Mouse (Mus musculus) embryonic facial prominence, embryonic 15.5 days (tissue): ENCODE measurements around the gene Plppr3. TPM values are rescaled to one million over a fixed set of nuclear protein-coding genes. Genes with fewer than 3 reads are reported as not detected.
A peak's percentile ranks its signal among the peaks of the same experiment; 100 is the strongest.

Source experiments
- ATAC-seq: fragments of 200-750 bp; cut with Nextera tagmentation; 2 replicates; pipeline ENCODE4 v1.8.0; 2017; ENCODE audit warnings: low read depth, moderate TSS enrichment; ENCODE audit not compliant: insufficient number of reproducible peaks, low FRiP score, low TSS enrichment
- H3K27ac ChIP-seq: fragments of 300-500 bp; sonication (generic); replicated peaks from 2 replicates; pipeline ENCODE4 v1.5.1; 2015; ENCODE audit warnings: mild to moderate bottlenecking, inconsistent platforms
- H3K27me3 ChIP-seq: fragments of 300-500 bp; sonication (generic); 2 replicates; pipeline ENCODE4 v1.6.1; 2015; ENCODE audit warnings: inconsistent platforms
- H3K36me3 ChIP-seq: fragments of 300-500 bp; sonication (generic); 2 replicates; pipeline ENCODE4 v1.6.1; 2015; ENCODE audit warnings: mild to moderate bottlenecking, inconsistent platforms
- H3K4me1 ChIP-seq: fragments of 300-500 bp; sonication (generic); 2 replicates; pipeline ENCODE4 v1.6.1; 2015; ENCODE audit warnings: inconsistent platforms
- H3K4me2 ChIP-seq: fragments of 300-500 bp; sonication (generic); replicated peaks from 2 replicates; pipeline ENCODE4 v1.6.1; 2015; ENCODE audit warnings: mild to moderate bottlenecking, inconsistent platforms
- H3K4me3 ChIP-seq: fragments of 300-500 bp; sonication (generic); replicated peaks from 2 replicates; pipeline ENCODE4 v1.5.1; 2015; ENCODE audit warnings: mild to moderate bottlenecking, inconsistent platforms
- H3K9ac ChIP-seq: fragments of 300-500 bp; sonication (generic); 2 replicates; pipeline ENCODE4 v1.6.1; 2015; ENCODE audit warnings: inconsistent platforms
- H3K9me3 ChIP-seq: fragments of 300-500 bp; sonication (generic); replicated peaks from 2 replicates; pipeline ENCODE4 v1.6.1; 2016; ENCODE audit warnings: inconsistent platforms
- WGBS: fragments of 180-500 bp; shearing (Covaris S2); methylation state at CpG from one replicate; pipeline ENCODE4 v1.1.7; 2015; 5-methylcytosine and 5-hydroxymethylcytosine counted together
- polyA plus RNA-seq: library from polyadenylated mRNA; unstranded; fragments of >200 nt; fragmentation: Nextera tagmentation; extraction: Ambion mirVana; gene quantifications from 2 replicates; pipeline ENCODE4 v1.2.1, GENCODE M21; 2015

Plppr3 gene
- polyA plus RNA-seq, 1 experiment from 2014 or later, result 68.2 TPM

DNA sequence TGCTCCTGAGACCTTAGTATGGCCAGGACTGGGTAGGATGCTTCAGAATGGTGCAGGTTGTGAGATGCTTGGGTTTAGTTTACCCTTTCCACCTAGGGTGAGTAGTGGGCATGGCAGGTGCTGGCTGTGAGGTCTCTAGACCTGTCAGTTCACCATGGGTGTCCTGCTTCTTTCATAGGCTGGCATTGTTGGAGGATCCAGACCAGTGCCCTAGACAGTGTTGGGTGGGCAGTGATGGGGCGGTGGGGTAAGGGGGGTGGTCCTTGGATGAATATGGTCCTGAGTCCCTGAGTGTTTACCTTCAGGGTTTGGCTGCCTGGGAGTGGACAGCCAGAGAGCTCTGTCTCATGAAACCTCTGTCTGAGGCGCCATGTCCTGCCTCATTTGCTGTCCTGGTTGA lies 16.5 kb downstream of the Plppr3 start:
- H3K4me3 ChIP-seq, result peak overlapping the region; percentile 97
- peaks cover 71% of the 10 kb centered on the region for H3K4me1 ChIP-seq
- H3K27me3 ChIP-seq, result no peaks in the 10 kb centered on the region
- no peak for ATAC-seq
- 63% methylated on average over 2 of the region's 2 CpGs for WGBS
- H3K27ac ChIP-seq, result peak overlapping the region; percentile 69
- H3K9me3 ChIP-seq, result no peaks in the 10 kb centered on the region
- 0 out of 2 replicates have a peak overlapping the region, but pooled peaks have one; percentile 100 for H3K9ac ChIP-seq
- peak overlapping the region; percentile 91 for H3K4me2 ChIP-seq
- H3K36me3 ChIP-seq, result peaks cover 57% of the 10 kb centered on the region

DNA sequence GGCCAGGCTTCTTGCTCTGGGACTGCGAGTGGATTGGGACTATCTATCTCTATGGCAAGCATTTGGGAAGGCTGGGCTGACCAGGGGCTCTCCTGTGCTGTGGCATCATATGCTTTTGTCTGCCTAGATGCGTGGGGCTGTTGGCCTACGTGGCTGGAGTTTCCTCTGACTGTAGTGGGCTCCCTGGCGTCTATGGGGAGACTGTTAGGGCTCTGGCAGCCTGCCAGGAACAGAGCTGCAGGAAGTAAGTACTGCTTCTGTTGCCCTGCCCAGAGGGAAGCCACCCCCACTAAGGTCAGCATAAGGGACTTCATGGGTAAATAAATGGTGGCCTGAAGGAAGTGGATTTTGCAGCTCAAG lies 17.0 kb downstream of the Plppr3 start:
- Histone ChIP-seq H3K4me3 (peak overlapping the region; percentile 97), H3K4me1 (peaks cover 74% of the 10 kb centered on the region), H3K4me2 (peak overlapping the region; percentile 91), H3K36me3 (peaks cover 53% of the 10 kb centered on the region), H3K9me3 (no peaks in the 10 kb centered on the region), H3K9ac (peak overlapping the region; percentile 100; the same call in 1 of the 2 replicates), H3K27me3 (no peaks in the 10 kb centered on the region), H3K27ac (peak overlapping the region; percentile 69)
- 12% methylated on average over 4 of the region's 4 CpGs for WGBS
- ATAC-seq, result no peak

DNA sequence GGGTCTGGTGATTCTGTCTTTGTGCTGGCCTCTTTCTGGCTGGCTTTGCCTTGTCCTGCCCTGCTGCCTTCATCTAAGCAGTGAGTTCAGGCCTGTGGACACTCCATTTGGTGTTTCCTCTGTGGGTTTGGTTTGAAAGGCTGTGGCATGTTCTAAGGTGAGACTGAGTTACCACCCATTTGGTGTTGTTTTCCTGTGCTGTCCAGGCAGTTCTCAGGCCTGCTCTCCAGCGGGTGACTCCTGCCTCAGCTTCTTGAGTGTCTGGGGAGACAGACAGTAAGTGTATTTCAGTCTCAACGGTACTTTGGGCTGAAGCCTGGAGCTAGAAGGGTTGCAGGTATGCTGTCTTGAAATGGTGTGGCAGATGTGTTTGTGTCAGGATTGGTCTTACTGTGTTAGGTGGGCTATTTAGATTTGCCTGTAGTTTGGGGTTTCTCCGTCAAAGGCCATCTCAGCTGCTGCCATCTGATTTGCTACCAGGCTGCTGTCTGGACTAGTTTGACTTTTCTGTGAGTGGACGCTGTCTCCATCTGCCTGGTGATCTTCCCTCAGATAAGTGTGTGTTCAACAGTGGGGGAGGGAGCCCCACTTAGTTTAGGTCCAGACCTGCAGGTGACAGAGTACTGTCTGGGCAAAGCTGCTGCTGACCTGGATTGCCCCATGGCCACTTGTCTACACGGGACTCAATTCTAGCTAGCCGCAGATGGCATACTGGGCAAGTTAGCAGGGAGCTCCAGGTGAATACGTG lies 17.6 kb downstream of the Plppr3 start:
- no peaks in the 10 kb centered on the region for H3K9me3 ChIP-seq
- no peak for ATAC-seq
- H3K4me1 ChIP-seq, result peaks cover 74% of the 10 kb centered on the region
- H3K4me2 ChIP-seq, result peak overlapping the region; percentile 91
- peak overlapping the region; percentile 100 for H3K9ac ChIP-seq
- H3K27ac ChIP-seq, result peak overlapping the region; percentile 100
- H3K4me3 ChIP-seq, result peak overlapping the region; percentile 97
- no peaks in the 10 kb centered on the region for H3K27me3 ChIP-seq
- H3K36me3 ChIP-seq, result peaks cover 47% of the 10 kb centered on the region
- WGBS, result 37% methylated on average over 7 of the region's 7 CpGs

DNA sequence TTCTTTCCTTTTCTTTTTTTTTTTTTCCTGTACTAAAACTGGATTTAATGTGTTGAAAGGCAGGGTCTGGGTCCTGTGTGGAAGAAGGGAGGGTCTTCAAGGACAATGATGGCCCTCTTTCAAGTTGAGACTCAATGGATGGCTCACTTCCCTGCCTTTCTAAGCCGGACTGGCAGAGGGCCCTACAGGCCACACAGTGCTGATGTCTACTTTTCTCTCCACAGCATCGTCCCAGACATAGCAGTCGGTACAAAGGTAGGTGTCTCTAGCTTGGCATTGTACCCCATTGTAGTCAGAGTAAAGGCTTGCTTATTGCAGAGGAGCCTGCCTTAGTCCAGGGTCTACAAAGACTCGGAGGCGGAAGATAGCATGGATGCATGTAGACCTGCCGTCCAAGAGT lies 18.2 kb downstream of the Plppr3 start:
- H3K36me3 ChIP-seq, result peaks cover 41% of the 10 kb centered on the region
- peak overlapping the region; percentile 100 for H3K9ac ChIP-seq
- ATAC-seq, result no peak
- H3K4me2 ChIP-seq, result peak overlapping the region; percentile 91
- no peaks in the 10 kb centered on the region for H3K27me3 ChIP-seq
- no peaks in the 10 kb centered on the region for H3K9me3 ChIP-seq
- peak overlapping the region; percentile 100 for H3K27ac ChIP-seq
- peak overlapping the region; percentile 97 for H3K4me3 ChIP-seq
- H3K4me1 ChIP-seq, result peaks cover 75% of the 10 kb centered on the region
- 28% methylated on average over 6 of the region's 6 CpGs for WGBS

DNA sequence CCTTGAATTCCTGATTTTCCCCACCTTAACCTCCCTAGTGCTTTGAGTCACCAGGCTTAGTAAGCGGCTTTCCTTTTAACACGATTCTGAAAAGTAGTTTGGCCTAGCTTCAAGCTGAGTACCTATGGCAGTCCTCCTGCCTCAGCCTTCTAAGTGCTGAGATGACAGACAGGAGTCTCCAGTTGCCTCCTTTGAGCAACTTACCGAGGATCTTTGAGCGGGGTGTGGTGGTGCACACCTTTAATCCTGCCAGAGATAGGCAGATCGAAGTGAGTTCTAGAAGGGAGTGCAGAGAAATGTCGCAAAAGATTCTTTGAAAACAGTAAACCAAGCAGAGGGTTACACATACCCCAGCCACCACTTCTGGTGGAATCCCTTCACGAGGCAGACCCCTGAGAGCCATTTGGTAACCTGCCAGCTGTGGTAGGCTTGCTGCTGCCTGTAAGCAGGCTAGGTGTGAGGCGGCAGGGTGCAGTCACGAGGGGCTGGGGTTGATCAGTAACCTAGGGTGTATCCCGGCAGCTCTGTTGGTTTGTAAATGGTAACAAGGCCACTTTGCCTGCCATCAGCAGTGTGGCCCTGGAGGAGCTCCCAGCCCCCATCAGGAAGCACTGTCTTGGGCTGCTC lies 18.8 kb downstream of the Plppr3 start:
- H3K27me3 ChIP-seq, result no peaks in the 10 kb centered on the region

DNA sequence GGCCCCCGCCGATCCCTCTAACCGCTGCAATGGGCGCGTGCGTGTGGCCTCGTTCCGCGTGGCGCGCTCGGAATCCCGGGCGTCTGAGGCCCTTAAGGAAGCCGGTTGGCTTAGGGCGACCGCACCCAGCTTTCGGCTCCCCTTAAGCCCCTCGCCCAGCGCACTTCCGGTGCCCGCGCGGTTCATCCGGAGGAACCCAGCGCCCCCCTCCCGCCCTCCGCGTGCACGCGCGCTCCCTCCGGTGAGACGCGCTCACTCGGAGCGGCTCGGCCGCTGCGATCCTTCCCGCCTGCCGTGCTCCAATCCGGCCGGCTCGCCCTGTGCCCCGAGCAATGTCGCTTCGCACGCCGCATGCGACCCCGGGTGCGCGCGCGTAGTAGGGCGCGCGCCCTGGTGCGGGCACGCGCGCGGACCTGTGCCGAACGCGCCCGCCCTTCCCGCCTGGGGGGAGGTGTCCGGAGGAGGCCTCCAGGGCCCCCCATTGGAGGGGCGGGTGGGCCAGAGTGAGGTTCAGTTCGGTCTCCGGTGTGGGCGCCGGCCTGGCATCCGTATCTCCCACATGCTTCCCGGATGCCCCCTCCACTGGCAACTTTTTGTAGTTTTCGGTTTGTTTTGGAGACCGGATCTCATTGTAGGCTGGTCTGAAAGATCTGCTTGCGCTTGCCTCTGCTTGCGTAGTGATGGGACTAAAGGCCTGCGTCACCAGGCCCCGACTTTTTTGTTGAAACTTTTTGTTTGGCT lies 19.5 kb downstream of the Plppr3 start:
- peaks cover 28% of the 10 kb centered on the region for H3K36me3 ChIP-seq
- peaks cover 71% of the 10 kb centered on the region for H3K4me1 ChIP-seq
- H3K27ac ChIP-seq, result peak overlapping the region; percentile 100
- no peaks in the 10 kb centered on the region for H3K27me3 ChIP-seq
- H3K9ac ChIP-seq, result peak overlapping the region; percentile 100
- peak; percentile 6; the same call in 1 of the 2 replicates for ATAC-seq
- H3K9me3 ChIP-seq, result no peaks in the 10 kb centered on the region
- peak overlapping the region; percentile 97 for H3K4me3 ChIP-seq
- under 1% methylated on average over 83 of the region's 83 CpGs for WGBS
- H3K4me2 ChIP-seq, result peak overlapping the region; percentile 91

More for the DNA sequence above, 18.8 kb downstream of the Plppr3 start:
- H3K9ac ChIP-seq, result peak overlapping the region; percentile 100
- H3K4me2 ChIP-seq, result peak overlapping the region; percentile 91
- H3K4me3 ChIP-seq, result peak overlapping the region; percentile 97
- no peak for ATAC-seq
- peaks cover 35% of the 10 kb centered on the region for H3K36me3 ChIP-seq
- WGBS, result under 1% methylated on average over 10 of the region's 10 CpGs
- H3K4me1 ChIP-seq, result peaks cover 75% of the 10 kb centered on the region
- no peaks in the 10 kb centered on the region for H3K9me3 ChIP-seq
- peak overlapping the region; percentile 100 for H3K27ac ChIP-seq

DNA sequence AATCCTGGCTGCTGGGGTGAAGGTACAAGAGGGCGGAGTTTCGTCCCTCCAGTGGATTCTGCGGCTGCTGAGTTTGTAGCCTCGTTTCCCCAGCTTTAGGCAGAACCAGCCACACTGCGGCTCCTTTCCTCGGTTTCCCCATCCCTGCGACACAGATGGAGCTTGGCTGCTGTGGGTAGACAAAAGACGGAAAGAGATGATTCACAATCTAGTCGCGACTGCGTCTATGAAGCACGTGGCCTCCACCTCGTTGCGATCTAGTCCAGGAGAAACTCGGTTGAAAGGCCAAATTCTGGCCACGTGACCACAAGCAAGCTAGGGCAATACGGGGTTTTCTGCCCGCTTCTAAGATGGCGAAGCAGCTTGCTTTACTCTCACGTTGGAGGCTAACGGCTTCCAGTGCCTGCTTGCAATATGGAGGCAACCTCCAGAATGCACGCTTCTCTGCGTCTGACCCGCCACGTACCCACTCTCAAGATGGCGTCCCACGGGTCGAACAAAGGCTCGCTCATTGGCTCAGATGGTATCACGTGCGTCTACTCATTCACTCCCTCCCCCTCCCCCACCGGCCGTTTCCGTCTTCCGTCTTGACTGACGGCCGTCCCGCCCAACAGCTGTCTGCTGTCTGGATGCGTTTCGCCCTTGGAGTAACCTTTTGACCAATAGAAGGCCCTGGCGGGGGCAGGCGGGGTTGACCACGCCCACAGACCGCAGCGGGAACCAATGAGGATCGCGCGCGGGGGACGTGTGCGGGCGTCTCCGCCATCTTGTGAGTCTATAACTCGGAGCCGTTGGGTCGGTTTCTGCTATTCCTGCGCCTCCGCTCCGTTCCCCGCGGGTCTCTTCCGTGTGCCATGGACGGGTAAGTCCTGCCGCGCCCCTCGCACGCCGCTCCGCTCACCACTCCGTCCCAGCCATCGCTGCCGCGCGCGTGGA lies 20.3 kb downstream of the Plppr3 start, which contains the start of gene Ptbp1:
Ptbp1 (plus strand) TSS at position 568 of the 936 bp plus-strand sequence.
- peak within 1 kb of the TSS; percentile 97 for H3K4me3 ChIP-seq
- under 1% methylated on average over 75 of the region's 75 CpGs for WGBS
- H3K27ac ChIP-seq, result peak within 1 kb of the TSS; percentile 100
- peak; percentile 92 for ATAC-seq
- H3K4me1 ChIP-seq, result peaks cover 62% of the 10 kb centered on the region
- H3K9me3 ChIP-seq, result no peaks in the 10 kb centered on the region
- H3K27me3 ChIP-seq, result no peaks in the 10 kb centered on the region
- peaks cover 20% of the 10 kb centered on the region for H3K36me3 ChIP-seq
- H3K9ac ChIP-seq, result peak within 1 kb of the TSS; percentile 100
- peak within 1 kb of the TSS; percentile 91 for H3K4me2 ChIP-seq

DNA sequence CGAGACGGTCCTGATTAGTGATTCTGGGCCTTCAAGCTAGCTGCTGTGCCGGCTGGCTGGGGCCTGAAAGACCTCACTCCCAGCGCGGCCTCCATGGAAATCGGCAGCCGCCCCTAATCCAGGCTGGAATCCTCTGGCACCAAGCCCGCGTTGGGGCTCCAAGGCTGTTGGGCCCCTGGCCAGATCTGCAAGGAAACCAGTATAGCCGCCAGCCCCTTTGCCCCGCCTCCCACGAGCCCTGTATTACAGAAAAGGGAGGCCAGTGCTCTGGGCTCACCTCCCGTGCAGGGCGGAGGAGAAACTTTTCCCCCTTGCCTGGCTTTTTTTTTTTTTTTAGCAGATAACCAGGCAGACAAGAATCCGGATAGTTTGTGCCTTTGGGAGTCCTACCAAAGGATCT lies 21.0 kb downstream of the Plppr3 start:
- peak overlapping the region; percentile 71 for H3K4me2 ChIP-seq
- peak overlapping the region; percentile 100 for H3K27ac ChIP-seq
- peak; percentile 75 for ATAC-seq
- peak overlapping the region; percentile 39 for H3K9ac ChIP-seq
- H3K9me3 ChIP-seq, result no peaks in the 10 kb centered on the region
- no peaks in the 10 kb centered on the region for H3K27me3 ChIP-seq
- H3K4me1 ChIP-seq, result peaks cover 55% of the 10 kb centered on the region
- H3K4me3 ChIP-seq, result peak overlapping the region; percentile 97
- H3K36me3 ChIP-seq, result peaks cover 13% of the 10 kb centered on the region; the same call in 1 of the 2 replicates
- WGBS, result 0% methylated on average over 15 of the region's 15 CpGs

DNA sequence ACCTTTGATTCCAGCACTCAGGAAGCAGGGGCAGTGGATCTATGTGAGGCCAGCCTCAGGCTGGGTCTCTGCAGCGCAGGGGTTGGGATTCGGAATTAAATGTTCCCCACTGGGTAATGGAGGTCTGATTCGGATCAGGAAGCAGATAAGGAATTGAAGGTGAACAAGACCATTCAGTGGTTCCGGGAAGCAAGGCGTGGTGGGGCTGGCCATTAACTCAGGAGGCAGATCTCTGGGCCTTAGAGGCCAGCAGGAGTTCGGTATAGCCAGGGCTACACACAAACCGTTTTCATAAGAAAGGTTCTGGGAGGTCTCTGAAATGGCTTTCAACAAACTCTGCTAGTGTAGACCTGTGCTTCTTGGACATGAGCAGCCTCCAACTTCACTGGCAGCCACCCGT lies 21.6 kb downstream of the Plppr3 start:
- Histone ChIP-seq H3K9ac (no peak overlapping the region), H3K27ac (peak overlapping the region; percentile 100), H3K4me3 (peak overlapping the region; percentile 97), H3K4me2 (peak overlapping the region; percentile 71), H3K36me3 (peaks cover 13% of the 10 kb centered on the region; the same call in 1 of the 2 replicates), H3K9me3 (no peaks in the 10 kb centered on the region), H3K27me3 (no peaks in the 10 kb centered on the region), H3K4me1 (peaks cover 49% of the 10 kb centered on the region)
- WGBS, result 17% methylated on average over 8 of the region's 8 CpGs
- ATAC-seq, result no peak

DNA sequence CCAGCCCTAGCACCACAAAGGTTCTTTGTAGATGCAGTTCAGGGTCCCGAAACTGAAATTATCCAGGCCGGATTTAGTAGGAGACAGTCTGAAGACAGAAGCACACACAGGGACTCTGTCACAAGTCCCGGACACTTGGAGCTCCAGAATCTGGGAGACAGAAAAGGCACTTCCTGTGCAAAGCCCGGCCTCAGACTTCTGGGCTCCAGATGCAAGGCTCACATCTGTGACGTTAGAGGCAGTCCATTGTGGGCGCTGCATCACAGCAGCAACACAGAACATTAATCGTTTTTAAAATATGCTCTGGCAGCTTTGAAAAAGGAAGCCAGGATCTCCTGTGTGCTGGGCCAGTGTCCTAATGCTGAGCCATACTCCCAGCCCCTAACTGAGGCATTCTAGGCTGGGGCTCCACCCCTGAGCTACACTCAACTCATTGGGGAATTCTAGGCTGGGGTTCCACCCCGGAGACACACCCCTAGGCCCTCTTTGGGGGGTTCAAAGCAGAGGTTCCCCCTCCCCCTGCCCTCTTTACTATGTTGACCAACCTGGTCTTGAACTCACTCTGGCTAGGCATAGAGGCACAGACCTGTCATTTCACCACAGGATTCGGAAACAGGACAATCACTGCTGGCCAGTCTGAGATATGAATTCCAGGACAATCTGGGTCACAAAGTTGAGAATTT lies 22.2 kb downstream of the Plppr3 start:
- no peak for ATAC-seq
- WGBS, result 29% methylated on average over 9 of the region's 9 CpGs

More for the DNA sequence above, 22.2 kb downstream of the Plppr3 start:
- Histone ChIP-seq H3K4me1 (peaks cover 44% of the 10 kb centered on the region), H3K9me3 (no peaks in the 10 kb centered on the region), H3K36me3 (peaks cover 10% of the 10 kb centered on the region; the same call in 1 of the 2 replicates), H3K27me3 (no peaks in the 10 kb centered on the region), H3K4me2 (peak overlapping the region; percentile 71), H3K9ac (no peak overlapping the region), H3K4me3 (peak overlapping the region; percentile 97), H3K27ac (peak overlapping the region; percentile 100)
